Mouse (Mus musculus) adrenal gland, postnatal 36 days (tissue): ENCODE measurements around the gene Rnf182. TPM values are rescaled to one million over a fixed set of nuclear protein-coding genes. Genes with fewer than 3 reads are reported as not detected.
A peak's percentile ranks its signal among the peaks of the same experiment; 100 is the strongest.

Experiments used
- DNase-seq, 2 experiments: peaks; one replicate each; pipeline ENCODE4 v3.0.0; 2021; ENCODE audit warnings: mixed read lengths in 1 of 2
- long read RNA-seq, 2 experiments: library from polyadenylated mRNA; stranded (forward); transcript quantifications; one replicate each; pipeline ENCODE4 v2.0.0; 2021; ENCODE audit warnings: borderline sequencing depth in 2 of 2
- total RNA-seq, 2 experiments: library from RNA; stranded (reverse); gene quantifications; 2 replicates each; pipeline ENCODE4 v1.2.3; 2021

Rnf182 gene
- total RNA-seq = 1 to 10 TPM in 1 of 2 experiments, under 1 TPM in 1; 0.33 to 1.7 TPM
- long read RNA-seq, experiment 1, partial matches to known transcripts = 1 of 1 reads
- long read RNA-seq, experiment 1, other reads (novel, unspliced or antisense) = 0 of 1 reads
- long read RNA-seq, experiment 2 = 0 reads

- peak; percentile 81 to 87 for DNase-seq
Measured at GRCm38 (mm10) chr13:43615577-43616254, at the start of gene Rnf182. TSS of gene Rnf182 (plus strand) at chr13:43615710.

GRCm38 (mm10) chr13:43566184-43566583 is 49.3 kb upstream of the Rnf182 start:
- DNase-seq = no peak

DNA sequence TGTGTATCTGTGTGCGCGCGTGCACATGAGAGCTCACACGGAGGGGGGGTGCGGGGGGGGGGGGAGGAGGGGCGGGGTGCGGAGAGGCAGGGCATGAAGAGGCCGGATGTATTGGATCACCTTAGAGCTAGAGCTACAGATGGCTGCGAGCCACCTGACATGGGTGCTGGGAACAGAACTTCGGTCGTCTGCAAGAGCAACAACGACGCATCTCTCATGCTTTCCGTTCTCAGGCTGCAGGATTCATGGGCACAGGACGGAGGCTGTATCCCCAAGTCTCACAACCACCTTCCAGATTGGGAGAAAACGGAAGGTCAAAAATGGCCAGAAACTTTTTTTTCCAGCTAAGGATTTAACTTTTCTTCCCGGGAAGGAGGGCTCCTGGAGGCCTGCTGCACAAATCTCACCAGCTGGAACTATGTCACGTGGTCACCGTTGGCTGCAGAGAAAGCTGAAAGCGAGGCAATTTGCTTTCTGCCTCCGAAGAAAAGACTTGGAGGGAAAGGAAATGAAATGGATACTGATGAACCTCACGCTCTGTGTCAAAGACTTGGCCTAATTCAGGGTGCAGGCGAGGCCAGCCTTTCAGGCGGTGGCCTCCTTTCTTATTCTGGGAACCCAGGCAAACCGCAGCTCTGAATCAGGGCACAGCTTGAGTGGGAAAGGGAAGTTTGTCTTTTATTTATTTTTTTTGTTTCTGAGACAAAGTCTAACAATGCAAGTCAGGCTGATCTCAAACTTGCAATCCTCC is 48.2 kb upstream of the Rnf182 start:
- DNase-seq = no peak

DNA sequence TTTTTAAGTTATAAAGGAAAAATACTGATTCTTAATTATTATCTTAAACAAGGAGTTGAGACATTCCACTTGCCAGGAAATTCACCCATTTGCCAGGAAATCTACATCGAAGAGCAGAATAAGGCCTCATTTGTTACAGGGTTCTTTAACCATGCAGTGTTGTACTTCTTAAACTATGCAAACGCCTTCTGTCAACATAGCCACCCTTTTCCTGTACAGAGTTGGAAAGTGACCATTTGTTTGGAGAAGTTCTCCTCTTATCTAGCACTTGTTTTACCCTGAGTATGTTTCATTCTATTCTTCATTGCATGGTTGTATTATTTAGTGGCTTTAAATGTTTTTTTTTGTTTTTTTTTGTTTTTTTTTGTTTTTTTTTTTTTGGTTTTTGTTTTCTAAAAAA is 41.5 kb upstream of the Rnf182 start:
- DNase-seq = no peak

GRCm38 (mm10) chr13:43575431-43575830 is 40.1 kb upstream of the Rnf182 start:
- no peak for DNase-seq

- peak in 1 of 2 experiments; percentile 28 for DNase-seq
Measured at GRCm38 (mm10) chr13:43577254-43577653, 38.3 kb upstream of the Rnf182 start.

- no peak for DNase-seq
Measured at GRCm38 (mm10) chr13:43577766-43578165, 37.7 kb upstream of the Rnf182 start.

- DNase-seq = peak; percentile 59 to 71
Measured at GRCm38 (mm10) chr13:43579740-43580139, 35.8 kb upstream of the Rnf182 start.

GRCm38 (mm10) chr13:43580661-43581060 is 34.8 kb upstream of the Rnf182 start:
- no peak for DNase-seq

GRCm38 (mm10) chr13:43582961-43583360 is 32.5 kb upstream of the Rnf182 start:
- no peak for DNase-seq

GRCm38 (mm10) chr13:43583504-43583903 is 32.0 kb upstream of the Rnf182 start:
- no peak for DNase-seq

GRCm38 (mm10) chr13:43585335-43585734 is 30.2 kb upstream of the Rnf182 start:
- no peak for DNase-seq

DNA sequence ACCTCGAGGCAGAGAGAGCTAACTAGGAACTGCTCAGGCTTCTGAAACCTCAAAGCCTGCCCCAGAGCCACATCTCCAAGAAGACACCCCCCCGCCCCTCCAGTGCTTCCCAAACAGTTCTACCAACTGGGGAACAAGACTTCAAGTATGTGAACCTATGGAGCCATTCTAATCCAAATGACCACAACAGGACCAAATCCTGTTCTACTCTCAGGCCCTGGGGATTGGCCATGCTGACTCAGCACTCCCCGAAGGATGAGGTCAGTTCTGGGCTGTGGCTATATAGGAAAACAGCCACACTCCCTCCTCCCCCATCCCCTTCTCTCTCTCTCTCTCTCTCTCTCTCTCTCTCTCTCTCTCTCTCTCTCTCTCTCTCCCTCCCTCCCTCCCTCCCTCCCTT is 28.5 kb upstream of the Rnf182 start:
- DNase-seq = no peak

GRCm38 (mm10) chr13:43587844-43588840 is 27.4 kb upstream of the Rnf182 start:
- DNase-seq = no peak

DNA sequence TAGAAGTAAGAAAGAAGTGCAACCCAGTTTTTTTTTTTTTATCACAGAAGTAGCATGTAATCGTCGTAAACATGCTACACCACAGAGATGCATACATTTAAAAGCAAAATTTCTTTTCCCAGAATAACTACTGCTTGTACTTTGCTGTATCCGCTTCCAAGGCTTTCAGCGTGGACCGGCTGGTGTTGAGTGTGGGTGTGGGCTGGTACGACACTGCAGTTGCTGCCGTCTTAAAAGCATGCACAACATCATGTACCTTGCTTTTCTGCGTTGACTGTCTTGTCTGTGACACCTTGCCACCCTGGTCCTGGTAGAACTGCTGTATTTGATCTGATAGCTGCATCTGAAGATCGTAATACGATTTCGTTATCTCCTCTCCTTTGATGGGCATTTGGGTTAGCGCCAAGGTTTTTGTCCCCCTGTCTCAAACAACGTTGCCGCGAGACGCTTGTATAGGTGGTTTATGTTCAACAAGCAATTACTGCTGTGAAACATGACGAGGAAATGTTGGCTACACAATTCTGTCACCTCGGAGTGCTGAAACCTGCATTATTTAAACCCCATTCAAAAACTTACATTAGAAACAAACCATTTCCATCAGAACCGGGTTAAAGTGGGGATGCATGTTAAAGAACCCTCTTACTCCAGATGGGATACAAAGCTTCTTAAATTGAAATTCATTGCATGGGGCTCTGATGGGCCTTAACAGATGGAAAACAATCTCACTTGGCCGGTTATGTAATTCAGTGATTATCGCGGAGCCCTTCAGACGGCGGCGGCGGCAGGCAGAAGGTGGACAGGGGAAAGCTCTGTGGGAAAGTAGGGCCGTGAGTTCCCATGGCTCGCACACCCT is 23.5 kb upstream of the Rnf182 start:
- peak; percentile 23 to 37 for DNase-seq

- DNase-seq = no peak
Measured at GRCm38 (mm10) chr13:43592681-43593068, 22.8 kb upstream of the Rnf182 start.

DNA sequence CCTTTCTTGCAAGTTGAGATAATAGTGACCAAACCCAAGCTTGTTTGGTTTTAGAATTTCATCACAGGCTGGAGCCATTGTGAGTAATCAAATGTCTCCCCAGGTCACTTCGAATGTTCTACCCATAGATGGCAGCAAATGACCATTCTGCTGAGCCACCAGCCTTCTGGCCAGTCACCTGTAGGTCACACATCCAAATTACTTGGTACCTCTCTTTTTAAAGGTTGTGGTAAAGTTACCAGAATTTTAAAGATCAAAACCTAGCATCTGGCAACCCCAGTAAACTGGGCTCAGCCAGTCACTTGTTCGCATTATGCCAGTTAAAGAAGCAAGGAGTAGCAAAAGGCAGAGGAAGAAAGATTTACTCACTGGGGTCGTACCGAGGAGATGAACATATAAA is 19.6 kb upstream of the Rnf182 start:
- peak; percentile 51 to 73 for DNase-seq

- no peak for DNase-seq
Measured at GRCm38 (mm10) chr13:43600967-43601366, 14.5 kb upstream of the Rnf182 start.

DNA sequence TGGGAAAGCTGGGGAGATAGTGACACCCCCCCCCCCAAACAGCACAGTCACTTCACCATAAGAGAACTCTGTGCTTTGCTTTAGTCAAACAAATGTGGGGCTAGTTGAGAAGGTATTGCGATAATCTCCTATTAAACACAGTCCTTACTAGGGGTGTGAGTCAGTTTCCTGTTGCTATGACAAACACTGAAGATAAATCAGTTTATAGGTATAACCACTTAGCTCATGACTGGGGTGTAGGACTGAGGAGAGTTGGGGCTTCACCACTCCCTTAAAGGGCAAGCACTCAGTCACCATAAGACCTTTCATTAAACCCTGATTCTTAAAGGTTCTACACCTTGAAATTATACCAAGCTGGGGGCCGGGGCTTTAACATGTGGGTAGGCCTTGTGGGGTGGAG is 13.1 kb upstream of the Rnf182 start:
- no peak for DNase-seq

DNA sequence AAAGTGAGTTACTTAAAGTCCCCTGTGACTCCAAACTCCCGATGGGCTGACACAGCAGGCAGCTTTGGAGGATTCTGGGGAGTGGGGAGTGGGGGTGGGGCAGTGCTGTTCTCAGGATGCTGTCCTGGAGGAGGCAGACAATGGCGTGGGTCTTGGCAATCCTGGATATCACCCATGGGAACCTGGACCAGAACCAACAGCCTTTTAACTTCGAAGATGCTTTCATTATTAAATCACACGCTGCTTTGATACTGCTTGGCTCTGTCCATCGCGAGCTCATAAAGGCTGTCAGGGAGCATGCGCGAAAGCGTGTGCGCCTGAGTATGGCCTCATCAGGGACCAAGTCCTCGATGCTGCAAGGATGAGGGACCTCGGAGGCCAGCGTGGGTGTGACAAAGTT is 12.5 kb upstream of the Rnf182 start:
- DNase-seq = no peak

GRCm38 (mm10) chr13:43608854-43609253 is 6.7 kb upstream of the Rnf182 start:
- DNase-seq = no peak
